Mouse (Mus musculus) ES-E14 (cell line): Measurements from ENCODE around the gene Rbm38. TPM values are rescaled to one million over a fixed set of nuclear protein-coding genes. Genes with fewer than 3 reads are reported as not detected.

Experiments
- DNase-seq: peaks from one replicate; pipeline ENCODE4 v3.0.0-alpha.2; 2013; ENCODE audit warnings: low read depth, low spot score
- H3K27ac ChIP-seq: 2 replicates; pipeline ENCODE4 v1.5.1; 2012; ENCODE audit warnings: low read depth, mild to moderate bottlenecking, low read length, moderate library complexity, mixed read lengths; ENCODE audit not compliant: poor library complexity, insufficient read depth, severe bottlenecking
- H3K36me3 ChIP-seq: 2 replicates; pipeline ENCODE4 v1.6.1; 2012; ENCODE audit warnings: mild to moderate bottlenecking, low read length, moderate library complexity, mixed read lengths; ENCODE audit not compliant: control insufficient read depth, poor library complexity, insufficient read depth, severe bottlenecking
- H3K4me1 ChIP-seq, 2 experiments: fragments of 150-350 bp in 1 of 2; sonication (generic) in 1 of 2; 2 replicates each; pipeline ENCODE4 v1.6.1; 2012; ENCODE audit warnings: low read length in 2 of 2, mild to moderate bottlenecking in 1 of 2, mixed read lengths in 1 of 2; ENCODE audit not compliant: control insufficient read depth in 2 of 2, insufficient read depth in 2 of 2, poor library complexity in 1 of 2
- H3K4me3 ChIP-seq, 2 experiments: fragments of 150-350 bp in 1 of 2; sonication (generic) in 1 of 2; 2 replicates each; pipeline ENCODE4 v1.5.1; 2012; ENCODE audit warnings: low read length in 2 of 2, low read depth in 1 of 2, mild to moderate bottlenecking in 1 of 2, mixed read lengths in 1 of 2; ENCODE audit not compliant: insufficient read depth in 1 of 2, poor library complexity in 1 of 2, severe bottlenecking in 1 of 2
- H3K9ac ChIP-seq: 2 replicates; pipeline ENCODE4 v1.6.1; 2012; ENCODE audit warnings: low read depth, mild to moderate bottlenecking, low read length, mixed read lengths; ENCODE audit not compliant: poor library complexity, insufficient read depth, severe bottlenecking
- H3K9me3 ChIP-seq: fragments of 150-350 bp; sonication (generic); 2 replicates; pipeline ENCODE4 v1.6.1; 2012; ENCODE audit warnings: low read depth, mild to moderate bottlenecking, low read length; ENCODE audit not compliant: control insufficient read depth, insufficient read depth
- CHD2 ChIP-seq: IDR thresholded peaks from 2 replicates; pipeline ENCODE4 v1.6.1; 2014; ENCODE audit warnings: mild to moderate bottlenecking, low read depth, low read length, inconsistent platforms
- HCFC1 ChIP-seq: IDR thresholded peaks from 2 replicates; pipeline ENCODE4 v1.6.1; 2012; ENCODE audit warnings: low read length, inconsistent platforms, borderline replicate concordance; ENCODE audit not compliant: insufficient read depth
- MAFK ChIP-seq: IDR thresholded peaks from 2 replicates; pipeline ENCODE4 v1.6.1; 2014; ENCODE audit warnings: mild to moderate bottlenecking, low read depth, low read length, inconsistent platforms; ENCODE audit not compliant: insufficient read depth
- ZC3H11A ChIP-seq: IDR thresholded peaks from 2 replicates; pipeline ENCODE4 v1.6.1; 2012; ENCODE audit warnings: low read depth, mild to moderate bottlenecking, inconsistent platforms, low read length, borderline replicate concordance
- ZNF384 ChIP-seq: IDR thresholded peaks from 2 replicates; pipeline ENCODE4 v1.6.1; 2012; ENCODE audit warnings: low read depth, low read length, inconsistent platforms
- in situ Hi-C, 2 experiments: fragments of 600-800 bp; cut with MboI; formaldehyde crosslinking; loops; one replicate each; pipeline ENCODE4 v1.15.1; 2025; ENCODE audit warnings: low sequenced_read_pairs in 2 of 2, inconsistent platforms in 1 of 2; ENCODE audit not compliant: unreplicated experiment in 2 of 2
- total RNA-seq: library from RNA; depleted of rRNA; stranded (reverse); fragments of 300-350 nt; gene quantifications from 2 replicates; pipeline ENCODE4 v1.2.3, GENCODE M21; 2012; rRNA removed

Gene Rbm38
- total RNA-seq, 1 experiment, result 26.7 TPM

- no peaks in the 10 kb centered on the region for H3K36me3 ChIP-seq
- peaks cover 0 to 9% of the 10 kb centered on the region in 2 experiments; a peak in 1 of 4 replicates for H3K4me1 ChIP-seq
- H3K9ac ChIP-seq, result no peak overlapping the region; the same call in 1 of the 2 replicates
- H3K4me3 ChIP-seq, result peak overlapping the region; percentile 33 to 50; a peak in 2 of 4 replicates
- no peaks in the 10 kb centered on the region for H3K9me3 ChIP-seq
- DNase-seq, result peak; percentile 68
- in situ Hi-C loops, result loop anchor here in 1 of 2 experiments (10.0 kb wide), 1 partner anchor 246 kb away; no protein-coding TSS in a partner anchor
- no peak overlapping the region for H3K27ac ChIP-seq
- TF ChIP-seq ZNF384, result no peak
Measured at GRCm38 (mm10) chr2:173080785-173081241, 60.5 kb downstream of the Rbm38 start.

- Histone ChIP-seq H3K27ac (no peak overlapping the region), H3K4me1 (peaks cover 0 to 9% of the 10 kb centered on the region in 2 experiments; a peak in 1 of 4 replicates), H3K4me3 (no peak overlapping the region), H3K36me3 (no peaks in the 10 kb centered on the region), H3K9me3 (no peaks in the 10 kb centered on the region), H3K9ac (no peak overlapping the region)
- in situ Hi-C loops, result loop anchor here in 1 of 2 experiments (10.0 kb wide), 1 partner anchor 248 kb away; no protein-coding TSS in a partner anchor
- DNase-seq, result no peak
- TF ChIP-seq ZC3H11A (no peak), CHD2 (no peak)
Measured at GRCm38 (mm10) chr2:173082706-173083105, 62.4 kb downstream of the Rbm38 start.

- H3K9ac ChIP-seq, result peak overlapping the region; percentile 41; the same call in 1 of the 2 replicates
- H3K9me3 ChIP-seq, result no peaks in the 10 kb centered on the region
- H3K4me3 ChIP-seq, result no peak overlapping the region
- DNase-seq, result no peak
- in situ Hi-C loops, result loop anchor here in 1 of 2 experiments (10.0 kb wide), 1 partner anchor 248 kb away; no protein-coding TSS in a partner anchor
- H3K36me3 ChIP-seq, result no peaks in the 10 kb centered on the region
- TF ChIP-seq CHD2 (no peak), MAFK (no peak), ZC3H11A (no peak), HCFC1 (no peak), ZNF384 (no peak)
- H3K4me1 ChIP-seq, result peaks cover 0 to 9% of the 10 kb centered on the region in 2 experiments; a peak in 1 of 4 replicates
- H3K27ac ChIP-seq, result no peak overlapping the region
Measured at GRCm38 (mm10) chr2:173083106-173083505, 62.8 kb downstream of the Rbm38 start.

- no peaks in the 10 kb centered on the region for H3K36me3 ChIP-seq
- peaks cover 0 to 9% of the 10 kb centered on the region in 2 experiments; a peak in 1 of 4 replicates for H3K4me1 ChIP-seq
- DNase-seq, result peak; percentile 75
- H3K9ac ChIP-seq, result peak overlapping the region; percentile 41; the same call in 1 of the 2 replicates
- in situ Hi-C loops, result loop anchor here in 1 of 2 experiments (10.0 kb wide), 1 partner anchor 249 kb away; no protein-coding TSS in a partner anchor
- H3K4me3 ChIP-seq, result no peak overlapping the region
- no peak overlapping the region for H3K27ac ChIP-seq
- H3K9me3 ChIP-seq, result no peaks in the 10 kb centered on the region
- no peak for TF ChIP-seq MAFK
- TF ChIP-seq CHD2, result no peak
- no peak for TF ChIP-seq ZNF384
- TF ChIP-seq ZC3H11A, result no peak
- TF ChIP-seq HCFC1, result no peak
Measured at GRCm38 (mm10) chr2:173083712-173084475, 63.6 kb downstream of the Rbm38 start.

Other genes with a start within 250 kb of the Rbm38 start
- 1.4 and 2.3 TPM in 2 replicates for gene Bmp7, start 80.2 kb upstream of the Rbm38 start, total RNA-seq
- gene Spo11, start 42.8 kb upstream of the Rbm38 start, total RNA-seq, result 0.05 and 0.13 TPM in 2 replicates
- 120 and 123 TPM in 2 replicates for gene Rae1, start 20.4 kb upstream of the Rbm38 start, total RNA-seq
- 3.2 and 8.9 TPM in 2 replicates for gene Ctcfl, start 99.0 kb downstream of the Rbm38 start, total RNA-seq
- gene Pck1, start 132.6 kb downstream of the Rbm38 start, total RNA-seq, result 0.22 TPM in 1 of 2 replicates, not detected in the other
- gene Zbp1, start 198.4 kb downstream of the Rbm38 start, total RNA-seq, result 0.67 and 1.7 TPM in 2 replicates